Mouse (Mus musculus): ENCODE measurements around the gene Olfr1414.
A peak's percentile ranks its signal among the peaks of the same experiment; 100 is the strongest.
"Not testable (repeated sequence)": the region's sequence is repeated elsewhere in the genome, so short reads cannot be mapped to it uniquely, and the experiment has no call there.

Olfr1414 gene

GRCm38 (mm10) chr1:92518561-92518960, at the start of gene Olfr1414:
TSS of gene Olfr1414 (minus strand) at chr1:92518661.
- DNase-seq = no peak

DNA sequence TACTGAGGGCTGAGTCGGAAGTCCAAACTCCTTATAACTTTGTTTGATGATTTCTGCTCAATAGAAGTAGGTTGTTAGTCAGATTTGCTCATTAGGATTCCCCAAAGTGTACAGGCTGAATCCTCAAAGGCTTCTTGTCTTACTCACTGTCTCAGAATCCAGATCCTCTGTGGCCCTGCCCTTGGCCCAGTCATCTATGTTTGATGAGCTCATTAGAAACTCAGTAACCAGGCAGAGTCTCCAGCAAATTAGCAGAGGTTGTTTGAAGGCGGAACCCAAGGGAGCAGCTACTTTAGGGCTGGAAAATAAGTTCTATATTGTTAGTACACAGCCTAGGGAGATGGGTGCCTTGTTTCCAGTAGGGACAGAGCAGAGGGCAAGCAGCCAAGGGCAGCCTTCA, 27.5 kb upstream of the Olfr1414 start:
- DNase-seq = no peak

GRCm38 (mm10) chr1:92539071-92539470, 20.6 kb upstream of the Olfr1414 start:
- DNase-seq = no peak

DNA sequence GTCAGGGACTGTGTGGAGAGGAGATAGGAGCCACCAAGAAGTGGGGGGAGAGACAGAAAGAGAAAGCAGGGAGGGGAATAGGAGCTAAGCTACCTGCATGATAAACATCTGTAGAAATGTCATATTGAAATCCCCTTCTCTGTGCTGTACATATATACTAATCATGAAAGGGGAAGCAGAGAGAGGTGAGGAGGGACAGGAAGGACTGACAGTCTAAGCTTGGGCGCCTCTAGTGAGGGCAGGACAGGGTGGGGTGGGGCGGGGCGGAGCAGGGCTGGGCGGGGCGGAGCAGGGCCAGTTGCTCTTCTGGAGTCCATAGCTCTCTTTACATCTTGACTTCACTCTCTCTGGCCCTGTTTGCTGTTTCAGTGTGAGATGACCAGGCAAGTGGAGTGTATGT, 18.5 kb upstream of the Olfr1414 start:
- no peak for DNase-seq

- DNase-seq = no peak
These were observed 5.3 kb upstream of the Olfr1414 start for GRCm38 (mm10) chr1:92523764-92524163.

- peak; percentile 47 for DNase-seq
These were observed 2.9 kb upstream of the Olfr1414 start for GRCm38 (mm10) chr1:92521376-92521775.

GRCm38 (mm10) chr1:92519046-92519445, 585 bp upstream of the Olfr1414 start:
- DNase-seq = no peak

GRCm38 (mm10) chr1:92515390-92515789, 3.1 kb downstream of the Olfr1414 start:
- no peak for DNase-seq

- not testable (repeated sequence) for DNase-seq
These were observed 6.8 kb downstream of the Olfr1414 start for GRCm38 (mm10) chr1:92511646-92512045.

GRCm38 (mm10) chr1:92496001-92496400, 22.5 kb downstream of the Olfr1414 start, which contains the start of gene Olfr1415:
TSS of gene Olfr1415 (minus strand) at chr1:92496101.
- no peak for DNase-seq

DNA sequence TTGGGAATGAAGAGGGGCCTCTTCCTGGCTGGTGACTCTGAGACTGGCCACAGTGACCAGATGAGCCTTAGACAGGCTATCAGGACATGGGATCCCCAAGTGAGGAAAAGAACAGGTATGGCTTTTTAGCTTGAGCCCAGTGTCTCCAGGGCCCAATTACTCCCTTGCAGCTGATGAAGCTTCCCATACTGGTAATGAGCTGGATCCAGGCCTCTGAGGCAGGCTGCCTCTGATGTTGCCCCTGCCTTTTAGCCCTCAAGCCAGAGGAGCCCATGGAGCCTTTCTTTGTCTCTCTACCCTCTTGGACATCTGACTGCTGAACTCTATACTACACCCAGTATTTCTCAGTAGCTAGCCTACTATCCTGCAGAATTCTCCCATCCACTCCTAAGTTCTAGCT, 33.4 kb downstream of the Olfr1414 start, which contains the start of gene Olfr1416:
Olfr1416 (minus strand) TSS at position 101 of the 400 bp plus-strand sequence.
- DNase-seq = no peak

DNA sequence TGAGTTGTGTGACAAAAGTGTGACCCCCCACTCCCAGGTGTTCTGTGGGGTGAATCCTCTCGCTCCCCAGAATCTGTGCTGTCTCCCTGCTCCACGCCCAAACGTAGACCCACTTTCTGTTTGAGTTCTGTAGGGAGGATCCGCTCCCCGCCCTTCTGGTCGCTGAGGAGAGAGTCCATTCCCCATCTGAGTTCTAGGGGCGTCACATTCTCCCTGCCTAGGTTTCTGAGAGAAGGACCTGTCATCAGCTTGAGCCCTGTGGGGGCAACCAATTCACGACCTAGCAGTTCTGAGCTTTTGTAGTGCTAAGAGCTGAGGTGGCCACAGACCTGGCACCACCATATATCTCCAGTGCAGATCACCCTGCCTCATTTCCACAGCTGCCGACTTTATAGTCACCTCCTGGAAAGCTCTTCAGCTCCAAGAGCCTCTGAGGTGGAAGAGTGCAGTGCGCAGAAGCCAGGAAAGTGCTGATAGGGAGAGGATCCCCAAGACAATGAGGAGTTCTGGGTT, 44.3 kb downstream of the Olfr1414 start:
- no peak for DNase-seq

- peak; percentile 91 for DNase-seq
These were observed 45.1 kb downstream of the Olfr1414 start, which contains the start of gene Ndufa10 for GRCm38 (mm10) chr1:92473165-92474041. TSS of gene Ndufa10 (minus strand) at chr1:92473860.

DNA sequence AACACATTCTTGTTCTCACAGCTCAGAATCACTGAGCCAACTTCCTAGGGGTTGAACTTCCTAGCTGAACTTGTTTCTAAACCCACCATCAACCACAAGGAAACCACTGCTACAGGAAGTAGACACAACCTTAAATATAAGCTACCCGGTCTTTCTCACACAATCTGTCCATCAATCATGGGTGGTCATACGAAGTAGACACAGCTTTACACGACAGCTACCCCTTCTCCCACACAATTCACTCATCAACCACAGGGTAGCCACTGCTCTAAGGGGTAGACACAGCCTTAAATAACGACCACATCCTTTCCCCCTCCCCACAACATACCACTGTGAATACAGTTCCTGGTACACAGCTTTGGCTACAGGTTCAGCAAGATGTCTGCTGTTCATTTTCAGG, 49.6 kb downstream of the Olfr1414 start:
- no peak for DNase-seq

DNA sequence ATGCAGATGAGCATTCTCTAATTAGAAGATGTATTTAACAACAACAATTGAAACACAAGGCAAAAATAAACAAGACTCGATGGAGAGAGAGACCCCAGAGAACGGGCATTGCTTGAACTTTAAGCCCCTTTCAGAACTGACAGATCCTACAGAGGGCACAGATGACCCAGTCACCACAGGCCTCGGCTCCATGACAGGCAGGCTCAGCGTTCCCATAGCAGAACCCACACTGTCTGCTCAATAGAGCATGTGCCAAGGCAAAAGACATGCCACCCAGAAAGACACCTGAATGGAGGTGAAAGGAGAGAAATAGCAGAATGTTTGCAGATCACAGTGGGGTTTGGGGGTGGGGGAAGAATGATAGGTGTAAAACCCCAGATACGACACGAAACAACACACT, 60.0 kb downstream of the Olfr1414 start:
- no peak for DNase-seq

DNA sequence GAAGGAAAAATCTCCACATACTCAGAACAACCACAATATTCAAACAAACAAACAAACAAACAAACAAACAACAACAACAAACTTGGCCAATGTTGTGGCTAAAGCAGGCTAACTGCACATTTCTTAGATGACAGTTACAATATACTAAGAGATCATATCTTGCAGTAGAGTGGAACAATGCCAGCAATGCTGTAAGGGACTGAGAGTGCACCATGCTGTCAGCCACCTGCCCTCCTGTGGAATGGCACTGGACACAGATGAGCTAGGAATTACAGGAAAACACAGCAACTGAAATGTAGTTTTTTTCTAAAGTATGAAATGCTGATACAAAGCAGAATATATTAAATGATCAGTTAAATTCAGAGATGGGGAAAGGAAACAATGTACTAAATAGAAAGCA, 60.7 kb downstream of the Olfr1414 start:
- DNase-seq = peak; percentile 76
